29 mouse cellular contexts compared by ENCODE assay signal in the genomic region with DNA sequence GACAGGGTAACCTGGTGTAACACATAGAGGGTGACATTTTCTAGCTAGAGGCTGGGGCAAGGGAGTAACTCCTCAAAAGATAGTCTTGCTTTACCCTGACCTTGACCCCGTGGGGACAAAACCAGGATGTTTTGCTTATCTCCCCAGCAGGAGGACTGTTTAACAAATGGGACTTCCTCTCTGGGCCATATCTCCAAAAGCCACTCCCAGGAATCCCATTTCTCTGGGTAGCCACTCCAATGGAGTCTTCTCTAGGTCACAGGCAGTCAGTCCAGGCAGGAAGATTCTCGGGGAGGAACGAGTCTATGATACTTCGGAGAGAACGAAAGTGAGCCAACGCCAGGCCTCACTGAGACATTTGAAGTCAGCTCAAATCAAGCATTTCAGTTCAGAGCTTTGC.
DNase-seq lines count a peak whose midpoint lies in the region; ATAC-seq and TF ChIP-seq lines count a peak whose summit lies in the region.
"Had no signal": no experiment of that assay in that cellular context is flagged by ENCODE, and none has a peak within 500 bp of the region (broad histone marks: within the 10 kb centered on the region; RNA-seq: fewer than 3 reads in every experiment).

No protein-coding gene starts in this region.

- H3K9ac ChIP-seq in liver, embryonic 16.5 days (ENCODE audit: low read depth, low read length), result no peak overlapping the region
- no peak overlapping the region for H3K9ac ChIP-seq in liver, embryonic 11.5 days (ENCODE audit: low read depth, low read length)
- H3K9ac ChIP-seq in ES-E14 (ENCODE audit: insufficient read depth, low read depth, low read length, poor library complexity, severe bottlenecking), result no peak overlapping the region
- no peak overlapping the region for H3K9ac ChIP-seq in lung, embryonic 14.5 days
- H3K9ac ChIP-seq: embryonic facial prominence, embryonic 15.5 days; forebrain, embryonic 12.5 days; forebrain, postnatal 0 days; hindbrain, embryonic 13.5 days; liver, embryonic 14.5 days; midbrain, embryonic 15.5 days; neural tube, embryonic 12.5 days had no signal

- no peak overlapping the region for H3K4me2 ChIP-seq in liver, embryonic 16.5 days (ENCODE audit: low read depth, low read length)
- no peak overlapping the region for H3K4me2 ChIP-seq in liver, embryonic 11.5 days
- H3K4me2 ChIP-seq in lung, embryonic 14.5 days, result no peak overlapping the region
- H3K4me2 ChIP-seq: embryonic facial prominence, embryonic 15.5 days; forebrain, embryonic 12.5 days; hindbrain, embryonic 13.5 days; midbrain, embryonic 15.5 days; neural tube, embryonic 12.5 days had no signal

- no peak for DNase-seq in liver, embryonic 11.5 days (ENCODE audit: low spot score)
- DNase-seq in ES-E14 (ENCODE audit: low read depth, low spot score), result peak; percentile 25
- DNase-seq in lung, embryonic 14.5 days, result peak; percentile 4
- DNase-seq in lung, postnatal 25 days (ENCODE audit: low spot score), result peak; percentile 12
- DNase-seq in cerebellum, adult 9-10 months, result no peak
- DNase-seq in gastrocnemius, adult 8-10 months (ENCODE audit: low spot score in 2 of 2), result no peak
- DNase-seq: adrenal gland, postnatal 25 days; cerebellum, adult 18-20 months; cerebellum, postnatal 25 days; forebrain, postnatal 0 days; gastrocnemius, postnatal 10 days; heart, postnatal 4 days; kidney, adult 8-10 months; kidney, postnatal 4 days; layer of hippocampus, adult 9-11 months; right cerebral cortex, postnatal 4 days; thymus, adult 2 months; thymus, postnatal 36 days had no signal

- no peak overlapping the region for H3K27ac ChIP-seq in liver, embryonic 16.5 days (ENCODE audit: low read length)
- H3K27ac ChIP-seq in liver, embryonic 11.5 days (ENCODE audit: low read depth, low read length), result no peak overlapping the region
- no peak overlapping the region for H3K27ac ChIP-seq in ES-E14 (ENCODE audit: insufficient read depth, low read depth, low read length, poor library complexity, severe bottlenecking)
- H3K27ac ChIP-seq in lung, embryonic 14.5 days (ENCODE audit: low read depth), result no peak overlapping the region
- H3K27ac ChIP-seq: embryonic facial prominence, embryonic 10.5 days; embryonic facial prominence, embryonic 15.5 days; forebrain, embryonic 12.5 days; hindbrain, embryonic 13.5 days; kidney, postnatal 0 days; liver, embryonic 14.5 days; midbrain, embryonic 15.5 days; neural tube, embryonic 12.5 days had no signal

- WGBS in liver, embryonic 16.5 days (ENCODE audit: insufficient replicate concordance), result 28% methylated on average over 6 of the region's 6 CpGs
- WGBS in liver, embryonic 11.5 days, result 23% methylated on average over 6 of the region's 6 CpGs
- 28% methylated on average over 6 of the region's 6 CpGs for WGBS in lung, embryonic 14.5 days

- H3K9me3 ChIP-seq in liver, embryonic 16.5 days (replicated peaks; ENCODE audit: control insufficient read depth, low read length), result no peaks in the 10 kb centered on the region
- H3K9me3 ChIP-seq in liver, embryonic 11.5 days (ENCODE audit: control insufficient read depth, low read length), result no peaks in the 10 kb centered on the region
- no peaks in the 10 kb centered on the region for H3K9me3 ChIP-seq in ES-E14 (ENCODE audit: control insufficient read depth, insufficient read depth, low read depth, low read length)
- no peaks in the 10 kb centered on the region for H3K9me3 ChIP-seq in lung, embryonic 14.5 days (ENCODE audit: low read depth, low read length)
- H3K9me3 ChIP-seq: embryonic facial prominence, embryonic 10.5 days; embryonic facial prominence, embryonic 15.5 days; forebrain, embryonic 12.5 days; hindbrain, embryonic 13.5 days; midbrain, embryonic 15.5 days; neural tube, embryonic 12.5 days had no signal

- H3K4me1 ChIP-seq in liver, embryonic 16.5 days (ENCODE audit: control insufficient read depth, low read depth, low read length), result no peaks in the 10 kb centered on the region
- H3K4me1 ChIP-seq in liver, embryonic 11.5 days (replicated peaks; ENCODE audit: control insufficient read depth, insufficient read depth, low read length), result no peaks in the 10 kb centered on the region
- H3K4me1 ChIP-seq in ES-E14 (ENCODE audit: control insufficient read depth in 2 of 2, insufficient read depth in 2 of 2, low read length in 2 of 2, poor library complexity in 1 of 2), result peaks cover 0 to 3% of the 10 kb centered on the region in 2 experiments; a peak in 1 of 4 replicates
- H3K4me1 ChIP-seq in lung, embryonic 14.5 days (ENCODE audit: insufficient read depth), result no peaks in the 10 kb centered on the region
- H3K4me1 ChIP-seq: embryonic facial prominence, embryonic 10.5 days; embryonic facial prominence, embryonic 15.5 days; forebrain, embryonic 12.5 days; hindbrain, embryonic 13.5 days; midbrain, embryonic 15.5 days; neural tube, embryonic 12.5 days had no signal

- peak; percentile 30; the same call in 1 of the 2 replicates for ATAC-seq in liver, embryonic 16.5 days (ENCODE audit: low read depth)
- no peak for ATAC-seq in liver, embryonic 11.5 days (replicated peaks; ENCODE audit: low FRiP score)
- ATAC-seq in lung, embryonic 14.5 days (ENCODE audit: insufficient read depth), result no peak
- ATAC-seq: forebrain, postnatal 0 days; intestine, embryonic 16.5 days; midbrain, embryonic 15.5 days; Patski had no signal

- in situ Hi-C loops in ES-E14 (cut with MboI; ENCODE audit: low sequenced_read_pairs in 2 of 2, unreplicated experiment in 2 of 2), result no loop called here

- no peaks in the 10 kb centered on the region for H3K36me3 ChIP-seq in liver, embryonic 16.5 days (ENCODE audit: control insufficient read depth, insufficient read depth)
- no peaks in the 10 kb centered on the region for H3K36me3 ChIP-seq in liver, embryonic 11.5 days (ENCODE audit: control insufficient read depth, insufficient read depth, low read length)
- H3K36me3 ChIP-seq in ES-E14 (ENCODE audit: control insufficient read depth, insufficient read depth, low read length, poor library complexity, severe bottlenecking), result no peaks in the 10 kb centered on the region
- no peaks in the 10 kb centered on the region for H3K36me3 ChIP-seq in lung, embryonic 14.5 days (ENCODE audit: insufficient read depth)
- H3K36me3 ChIP-seq: embryonic facial prominence, embryonic 10.5 days; embryonic facial prominence, embryonic 15.5 days; forebrain, embryonic 12.5 days; hindbrain, embryonic 13.5 days; midbrain, embryonic 15.5 days; neural tube, embryonic 12.5 days had no signal

- TF ChIP-seq CTCF in lung, embryonic 14.5 days (IDR thresholded peaks at IDR 0.05; ENCODE audit: low read depth), result no peak

- H3K4me3 ChIP-seq in liver, embryonic 16.5 days (ENCODE audit: low read depth, low read length), result no peak overlapping the region
- no peak overlapping the region for H3K4me3 ChIP-seq in liver, embryonic 11.5 days (ENCODE audit: low read depth, low read length)
- no peak overlapping the region for H3K4me3 ChIP-seq in ES-E14 (ENCODE audit: insufficient read depth in 1 of 2, low read depth in 1 of 2, low read length in 2 of 2, poor library complexity in 1 of 2, severe bottlenecking in 1 of 2)
- no peak overlapping the region for H3K4me3 ChIP-seq in lung, embryonic 14.5 days (ENCODE audit: low read depth, low read length)
- H3K4me3 ChIP-seq: embryonic facial prominence, embryonic 10.5 days; embryonic facial prominence, embryonic 15.5 days; forebrain, embryonic 12.5 days; hindbrain, embryonic 13.5 days; midbrain, embryonic 15.5 days; neural tube, embryonic 12.5 days had no signal

- H3K27me3 ChIP-seq in liver, embryonic 16.5 days (ENCODE audit: control insufficient read depth, insufficient read depth, low read depth, low read length), result no peaks in the 10 kb centered on the region
- no peaks in the 10 kb centered on the region for H3K27me3 ChIP-seq in liver, embryonic 11.5 days (replicated peaks; ENCODE audit: control insufficient read depth, insufficient read depth, low read length)
- no peaks in the 10 kb centered on the region for H3K27me3 ChIP-seq in lung, embryonic 14.5 days (ENCODE audit: insufficient read depth, low read length)
- H3K27me3 ChIP-seq: embryonic facial prominence, embryonic 15.5 days; hindbrain, embryonic 13.5 days; midbrain, embryonic 15.5 days; neural tube, embryonic 12.5 days had no signal

TF ChIP-seq in ES-E14, 5 proteins besides CTCF, POLR2A, EP300 and RAD21:
- no peak for TF ChIP-seq MAFK (IDR thresholded peaks at IDR 0.05; ENCODE audit: insufficient read depth, low read depth, low read length)
- no peak for TF ChIP-seq ZNF384 (IDR thresholded peaks at IDR 0.05; ENCODE audit: low read depth, low read length)
- TF ChIP-seq ZC3H11A (IDR thresholded peaks at IDR 0.05; ENCODE audit: borderline replicate concordance, low read depth, low read length), result no peak
- TF ChIP-seq CHD2 (IDR thresholded peaks at IDR 0.05; ENCODE audit: low read depth, low read length), result no peak
- no peak for TF ChIP-seq HCFC1 (IDR thresholded peaks at IDR 0.05; ENCODE audit: borderline replicate concordance, insufficient read depth, low read length)

Comparison
In these comparisons a context has a peak if more than half of its experiments do, and no peak if none do; other contexts are left out.
1. DNase-seq: peak in ES-E14 (single experiment), lung, embryonic 14.5 days (single experiment) and lung, postnatal 25 days (single experiment); none in liver, embryonic 11.5 days (single experiment), cerebellum, adult 9-10 months (single experiment) and gastrocnemius, adult 8-10 months (0 of 2).